Mouse (Mus musculus) liver, embryonic 16.5 days (tissue): Measurements from ENCODE around the gene Fbxl15. TPM values are rescaled to one million over a fixed set of nuclear protein-coding genes. Genes with fewer than 3 reads are reported as not detected.
A peak's percentile ranks its signal among the peaks of the same experiment; 100 is the strongest.

Experiments used
- ATAC-seq: fragments of 200-750 bp; cut with Nextera tagmentation; 2 replicates; pipeline ENCODE4 v1.8.0; 2017; ENCODE audit warnings: low read depth, mild to moderate bottlenecking, moderate number of reproducible peaks, moderate library complexity
- H3K27ac ChIP-seq: fragments of 300-500 bp; sonication (generic); 2 replicates; pipeline ENCODE4 v1.5.1; 2014; ENCODE audit warnings: mild to moderate bottlenecking, low read length
- H3K27me3 ChIP-seq: fragments of 300-500 bp; sonication (generic); 2 replicates; pipeline ENCODE4 v1.6.1; 2014; ENCODE audit warnings: low read depth, low read length, mixed read lengths; ENCODE audit not compliant: control insufficient read depth, insufficient read depth
- H3K36me3 ChIP-seq: fragments of 300-500 bp; sonication (generic); 2 replicates; pipeline ENCODE4 v1.6.1; 2014; ENCODE audit warnings: mild to moderate bottlenecking; ENCODE audit not compliant: control insufficient read depth, insufficient read depth
- H3K4me1 ChIP-seq: fragments of 300-500 bp; sonication (generic); 2 replicates; pipeline ENCODE4 v1.6.1; 2014; ENCODE audit warnings: low read depth, low read length, mixed read lengths; ENCODE audit not compliant: control insufficient read depth
- H3K4me2 ChIP-seq: fragments of 300-500 bp; sonication (generic); 2 replicates; pipeline ENCODE4 v1.6.1; 2014; ENCODE audit warnings: low read depth, low read length, mixed read lengths
- H3K4me3 ChIP-seq: fragments of 300-500 bp; sonication (generic); 2 replicates; pipeline ENCODE4 v1.5.1; 2014; ENCODE audit warnings: low read depth, mild to moderate bottlenecking, low read length
- H3K9ac ChIP-seq: fragments of 300-500 bp; sonication (generic); 2 replicates; pipeline ENCODE4 v1.6.1; 2014; ENCODE audit warnings: low read depth, low read length
- H3K9me3 ChIP-seq: fragments of 300-500 bp; sonication (generic); replicated peaks from 2 replicates; pipeline ENCODE4 v1.6.1; 2016; ENCODE audit warnings: low read length; ENCODE audit not compliant: control insufficient read depth
- WGBS: fragments of 180-500 bp; shearing (Covaris S2); extraction: QIAGEN DNeasy Blood & Tissue Kit; methylation state at CpG from one replicate; pipeline ENCODE4 v1.1.7; 2014; ENCODE audit not compliant: insufficient replicate concordance; 5-methylcytosine and 5-hydroxymethylcytosine counted together
- polyA plus RNA-seq: library from polyadenylated mRNA; unstranded; fragments of >200 nt; fragmentation: Nextera tagmentation; extraction: Ambion mirVana; gene quantifications from 2 replicates; pipeline ENCODE4 v1.2.1, GENCODE M21; 2015

Fbxl15 gene
- polyA plus RNA-seq, 1 experiment from 2014 or later = 11.1 TPM

DNA sequence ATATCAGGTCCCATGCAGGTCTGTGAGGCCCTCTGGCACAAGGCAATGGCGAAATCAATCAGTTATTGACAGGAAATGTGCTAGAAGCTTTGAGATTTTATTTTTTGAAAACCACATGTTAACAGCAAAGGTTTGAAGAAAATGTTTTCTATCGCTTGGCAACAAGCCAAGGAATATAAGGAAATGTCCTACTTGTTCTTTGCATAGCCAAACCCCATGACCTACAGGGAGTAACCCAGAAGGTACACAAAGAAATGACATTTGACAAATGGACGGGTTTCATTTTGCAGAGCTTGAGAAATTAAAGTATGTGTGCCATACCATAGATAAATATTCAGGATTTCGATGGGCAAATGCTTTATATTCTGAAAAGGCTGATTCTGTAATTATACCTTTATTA, 31.0 kb upstream of the Fbxl15 start:
- Histone ChIP-seq H3K9me3 (no peaks in the 10 kb centered on the region), H3K4me1 (no peaks in the 10 kb centered on the region), H3K4me3 (no peak overlapping the region), H3K27me3 (peaks cover 8% of the 10 kb centered on the region), H3K9ac (no peak overlapping the region), H3K36me3 (no peaks in the 10 kb centered on the region), H3K4me2 (no peak overlapping the region), H3K27ac (no peak overlapping the region)
- ATAC-seq = no peak
- 57% methylated on average over 4 of the region's 4 CpGs for WGBS

DNA sequence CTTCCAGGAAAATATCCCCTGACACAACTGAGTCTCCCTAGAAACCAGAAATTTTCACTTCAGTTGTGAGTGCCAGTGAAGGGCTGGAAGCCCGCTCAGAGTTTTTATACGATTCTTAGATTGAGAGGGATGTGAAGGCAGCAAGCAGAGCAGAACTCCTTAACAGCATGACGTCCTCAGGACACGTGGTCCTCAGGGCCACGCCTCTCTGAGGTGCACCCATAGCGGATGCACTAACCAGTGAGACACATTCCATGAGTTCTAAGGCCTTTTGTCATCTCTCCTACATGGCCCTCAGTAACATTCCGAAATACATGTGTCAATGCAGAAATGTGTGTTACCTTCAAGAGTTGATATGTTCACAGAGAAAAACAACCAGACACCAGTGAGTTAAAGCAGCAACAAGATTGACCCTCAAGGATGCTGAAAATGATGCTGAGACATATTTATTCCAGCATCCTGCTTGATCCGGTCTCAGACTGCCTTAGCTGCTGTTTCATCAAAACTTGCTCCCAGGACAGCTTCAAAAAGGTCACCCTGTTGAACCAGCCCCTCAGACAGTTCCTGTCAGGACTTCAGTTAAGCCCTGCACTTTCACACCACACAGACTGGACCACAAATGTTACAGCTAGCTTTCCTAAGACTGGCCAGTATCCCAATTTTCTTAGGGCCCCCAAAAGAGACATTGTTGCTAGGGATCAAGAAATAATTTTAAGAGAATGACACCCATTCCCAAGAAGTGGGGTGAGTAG, 27.5 kb upstream of the Fbxl15 start:
- WGBS = 29% methylated on average over 8 of the region's 8 CpGs
- no peak for ATAC-seq
- H3K4me3 ChIP-seq = no peak overlapping the region

GRCm38 (mm10) chr19:46302551-46302950, 25.4 kb upstream of the Fbxl15 start:
- Histone ChIP-seq H3K36me3 (no peaks in the 10 kb centered on the region; the same call in 1 of the 2 replicates), H3K9me3 (no peaks in the 10 kb centered on the region), H3K4me2 (no peak overlapping the region), H3K4me1 (peaks cover 19% of the 10 kb centered on the region), H3K9ac (no peak overlapping the region), H3K27me3 (no peaks in the 10 kb centered on the region), H3K27ac (no peak overlapping the region), H3K4me3 (no peak overlapping the region)
- 78% methylated on average over 4 of the region's 4 CpGs for WGBS
- no peak for ATAC-seq

More for the DNA sequence above, 27.5 kb upstream of the Fbxl15 start:
- Histone ChIP-seq H3K27me3 (peaks cover 3% of the 10 kb centered on the region; the same call in 1 of the 2 replicates), H3K9ac (no peak overlapping the region), H3K4me1 (peaks cover 12% of the 10 kb centered on the region), H3K9me3 (no peaks in the 10 kb centered on the region), H3K36me3 (no peaks in the 10 kb centered on the region), H3K4me2 (no peak overlapping the region), H3K27ac (no peak overlapping the region)

- Histone ChIP-seq H3K4me3 (peak overlapping the region; percentile 83), H3K27me3 (no peaks in the 10 kb centered on the region; the same call in 1 of the 2 replicates), H3K9me3 (no peaks in the 10 kb centered on the region), H3K4me2 (peak overlapping the region; percentile 99), H3K9ac (no peak overlapping the region), H3K4me1 (peaks cover 22% of the 10 kb centered on the region), H3K27ac (no peak overlapping the region), H3K36me3 (no peaks in the 10 kb centered on the region; the same call in 1 of the 2 replicates)
- WGBS = 53% methylated on average over 18 of the region's 18 CpGs
- ATAC-seq = no peak
Observed at GRCm38 (mm10) chr19:46303251-46304215, 24.5 kb upstream of the Fbxl15 start.

GRCm38 (mm10) chr19:46304216-46304841, 23.7 kb upstream of the Fbxl15 start, which contains the start of gene Nfkb2:
Gene Nfkb2 (plus strand): TSS chr19:46304320.
- no peaks in the 10 kb centered on the region for H3K9me3 ChIP-seq
- under 1% methylated on average over 39 of the region's 39 CpGs for WGBS
- H3K9ac ChIP-seq = peak within 1 kb of the TSS; percentile 79
- peak within 1 kb of the TSS; percentile 83 for H3K4me3 ChIP-seq
- peak within 1 kb of the TSS; percentile 99 for H3K4me2 ChIP-seq
- H3K27me3 ChIP-seq = no peaks in the 10 kb centered on the region; the same call in 1 of the 2 replicates
- no peaks in the 10 kb centered on the region; the same call in 1 of the 2 replicates for H3K36me3 ChIP-seq
- ATAC-seq = peak; percentile 89
- H3K4me1 ChIP-seq = peaks cover 30% of the 10 kb centered on the region
- peak within 1 kb of the TSS; percentile 83 for H3K27ac ChIP-seq

DNA sequence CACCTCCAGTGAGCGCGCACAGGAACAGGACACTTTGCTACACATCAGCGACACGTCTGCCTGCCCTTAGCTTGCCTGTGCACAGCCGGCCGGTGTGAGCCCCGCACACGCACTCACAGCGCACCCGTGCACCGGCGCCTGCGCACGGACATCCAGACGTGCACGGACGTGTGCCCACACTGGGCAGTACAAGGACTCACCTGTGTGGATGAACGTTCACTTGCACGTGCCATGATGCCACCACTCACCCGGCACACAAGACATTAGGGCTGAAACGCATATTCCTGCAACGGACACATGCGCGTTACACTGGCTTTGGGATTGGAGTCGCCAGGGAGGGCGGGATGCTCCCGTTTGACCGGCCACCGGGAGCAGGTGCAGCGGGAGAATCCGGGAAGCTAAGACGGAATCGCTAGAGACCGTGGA, 23.1 kb upstream of the Fbxl15 start:
- no peaks in the 10 kb centered on the region; the same call in 1 of the 2 replicates for H3K27me3 ChIP-seq
- H3K36me3 ChIP-seq = no peaks in the 10 kb centered on the region; the same call in 1 of the 2 replicates
- H3K4me1 ChIP-seq = peaks cover 31% of the 10 kb centered on the region
- ATAC-seq = peak; percentile 40
- peak overlapping the region; percentile 83 for H3K27ac ChIP-seq
- H3K4me2 ChIP-seq = peak overlapping the region; percentile 99
- H3K4me3 ChIP-seq = peak overlapping the region; percentile 83
- peak overlapping the region; percentile 79 for H3K9ac ChIP-seq
- under 1% methylated on average over 34 of the region's 34 CpGs for WGBS
- H3K9me3 ChIP-seq = no peaks in the 10 kb centered on the region

DNA sequence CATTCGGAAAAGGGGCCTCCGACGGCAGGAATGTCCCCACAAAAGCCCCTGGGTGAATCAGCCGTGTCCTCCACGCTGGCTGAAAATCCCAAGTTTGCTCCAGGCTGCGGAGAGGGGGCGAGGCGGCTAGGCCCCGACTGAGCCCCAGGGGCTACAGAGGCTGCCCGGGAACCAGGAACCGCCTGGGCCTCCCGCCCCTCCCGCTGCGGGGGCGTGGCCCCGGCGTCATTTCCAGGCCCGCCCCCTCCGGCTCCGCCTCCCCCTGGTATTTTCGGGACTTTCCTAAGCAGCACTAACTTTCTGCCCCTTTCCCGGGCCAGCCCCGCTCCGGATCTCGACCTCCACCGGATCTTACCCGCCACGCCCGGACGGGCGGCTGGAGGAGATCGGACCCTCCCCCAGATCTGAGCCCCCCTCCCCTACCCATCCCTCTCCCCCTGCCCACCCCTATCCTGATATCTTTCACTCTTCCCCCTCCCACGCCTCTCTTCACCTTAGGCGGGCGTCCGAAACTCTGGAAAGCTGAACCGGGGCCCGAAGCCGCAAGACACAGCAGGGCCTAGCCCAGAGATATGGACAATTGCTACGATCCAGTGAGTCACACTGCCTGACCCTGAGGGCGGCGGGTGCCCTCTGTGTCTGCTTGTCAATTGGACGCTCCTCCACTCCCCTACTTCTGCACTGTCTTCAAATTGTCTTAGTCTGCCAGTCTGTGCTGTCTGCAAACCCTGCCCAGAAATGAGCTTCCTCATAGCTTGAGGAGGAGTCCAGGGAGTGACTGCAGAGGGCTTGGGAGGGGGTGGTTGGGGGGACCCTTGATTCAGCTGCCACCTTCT, 22.3 kb upstream of the Fbxl15 start:
- peak overlapping the region; percentile 83 for H3K27ac ChIP-seq
- peak overlapping the region; percentile 79 for H3K9ac ChIP-seq
- ATAC-seq = peak; percentile 75
- H3K4me1 ChIP-seq = peaks cover 31% of the 10 kb centered on the region
- peaks cover 2% of the 10 kb centered on the region for H3K36me3 ChIP-seq
- under 1% methylated on average over 43 of the region's 43 CpGs for WGBS
- peak overlapping the region; percentile 99 for H3K4me2 ChIP-seq
- H3K9me3 ChIP-seq = no peaks in the 10 kb centered on the region
- H3K27me3 ChIP-seq = no peaks in the 10 kb centered on the region; the same call in 1 of the 2 replicates
- peak overlapping the region; percentile 83 for H3K4me3 ChIP-seq

DNA sequence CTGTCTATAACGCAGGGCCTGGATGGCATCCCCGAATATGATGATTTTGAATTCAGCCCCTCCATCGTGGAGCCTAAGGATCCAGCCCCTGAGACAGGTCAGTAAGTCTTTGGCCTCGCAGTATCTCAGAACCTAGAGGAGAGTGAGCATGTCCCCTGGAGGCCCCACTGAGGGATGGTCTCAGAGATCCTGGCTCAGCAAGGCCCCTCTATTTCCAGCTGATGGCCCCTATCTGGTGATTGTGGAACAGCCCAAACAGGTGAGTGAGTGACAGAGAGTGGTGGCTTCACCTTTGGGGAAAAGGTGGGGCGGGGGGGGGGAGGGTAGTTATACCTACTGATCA, 21.7 kb upstream of the Fbxl15 start:
- Histone ChIP-seq H3K4me1 (peaks cover 31% of the 10 kb centered on the region), H3K9me3 (no peaks in the 10 kb centered on the region), H3K9ac (peak overlapping the region; percentile 79), H3K4me3 (peak overlapping the region; percentile 83), H3K36me3 (peaks cover 4% of the 10 kb centered on the region), H3K27me3 (no peaks in the 10 kb centered on the region; the same call in 1 of the 2 replicates), H3K4me2 (peak overlapping the region; percentile 99), H3K27ac (peak overlapping the region; percentile 72)
- ATAC-seq = no peak
- WGBS = 61% methylated on average over 5 of the region's 5 CpGs
